Mouse (Mus musculus): ENCODE results near the gene Ptprf.

Ptprf gene

GRCm38 (mm10) chr4:118295651-118296561 lies 4.7 kb upstream of the Ptprf start:
- peak; percentile 68 for DNase-seq (ENCODE audit: low read depth, low spot score)
- Histone ChIP-seq H3K27me3 (ENCODE audit: control insufficient read depth, insufficient read depth, low read length, poor library complexity, severe bottlenecking) (no peaks in the 10 kb centered on the region; the same call in 1 of the 2 replicates), H3K36me3 (ENCODE audit: control insufficient read depth, insufficient read depth, low read length, poor library complexity, severe bottlenecking) (no peaks in the 10 kb centered on the region)

DNA sequence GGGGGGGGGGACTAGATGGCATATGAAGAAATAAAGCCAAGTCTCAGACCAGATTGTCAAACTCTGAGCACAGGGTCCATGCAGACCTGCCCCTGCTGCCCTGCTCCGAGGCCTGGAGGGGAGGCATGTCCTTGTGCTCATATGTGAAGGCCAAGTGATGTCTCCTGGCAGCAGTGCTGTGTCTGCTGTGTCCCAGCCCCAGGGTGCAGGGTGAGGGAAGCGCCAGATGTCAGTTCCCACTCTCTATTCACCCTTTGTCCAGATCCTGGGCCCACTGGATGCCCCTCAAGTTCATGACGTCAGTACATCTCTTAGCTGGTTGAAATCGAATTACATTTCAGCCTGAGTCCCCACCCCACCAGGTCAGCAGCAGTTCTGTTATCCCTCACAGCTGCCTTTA lies 3.6 kb upstream of the Ptprf start:
- Histone ChIP-seq H3K27me3 (ENCODE audit: control insufficient read depth, insufficient read depth, low read length, poor library complexity, severe bottlenecking) (no peaks in the 10 kb centered on the region; the same call in 1 of the 2 replicates), H3K36me3 (ENCODE audit: control insufficient read depth, insufficient read depth, low read length, poor library complexity, severe bottlenecking) (no peaks in the 10 kb centered on the region)
- no peak for DNase-seq (ENCODE audit: low read depth, low spot score)

GRCm38 (mm10) chr4:118292741-118293306 lies 1.6 kb upstream of the Ptprf start:
- Histone ChIP-seq H3K36me3 (ENCODE audit: control insufficient read depth, insufficient read depth, low read length, poor library complexity, severe bottlenecking) (no peaks in the 10 kb centered on the region), H3K27me3 (ENCODE audit: control insufficient read depth, insufficient read depth, low read length, poor library complexity, severe bottlenecking) (no peaks in the 10 kb centered on the region; the same call in 1 of the 2 replicates)
- DNase-seq (ENCODE audit: low read depth, low spot score) = peak; percentile 81

- DNase-seq (ENCODE audit: low read depth, low spot score) = no peak
- no peaks in the 10 kb centered on the region for H3K36me3 ChIP-seq (ENCODE audit: control insufficient read depth, insufficient read depth, low read length, poor library complexity, severe bottlenecking)
Observed at GRCm38 (mm10) chr4:118290416-118291030, 682 bp downstream of the Ptprf start.

GRCm38 (mm10) chr4:118289960-118290415 lies 1.2 kb downstream of the Ptprf start:
- Histone ChIP-seq H3K36me3 (ENCODE audit: control insufficient read depth, insufficient read depth, low read length, poor library complexity, severe bottlenecking) (no peaks in the 10 kb centered on the region), H3K27me3 (ENCODE audit: control insufficient read depth, insufficient read depth, low read length, poor library complexity, severe bottlenecking) (no peaks in the 10 kb centered on the region)
- no peak for DNase-seq (ENCODE audit: low read depth, low spot score)

More at GRCm38 (mm10) chr4:118290416-118291030, 682 bp downstream of the Ptprf start:
- H3K27me3 ChIP-seq (ENCODE audit: control insufficient read depth, insufficient read depth, low read length, poor library complexity, severe bottlenecking) = no peaks in the 10 kb centered on the region

DNA sequence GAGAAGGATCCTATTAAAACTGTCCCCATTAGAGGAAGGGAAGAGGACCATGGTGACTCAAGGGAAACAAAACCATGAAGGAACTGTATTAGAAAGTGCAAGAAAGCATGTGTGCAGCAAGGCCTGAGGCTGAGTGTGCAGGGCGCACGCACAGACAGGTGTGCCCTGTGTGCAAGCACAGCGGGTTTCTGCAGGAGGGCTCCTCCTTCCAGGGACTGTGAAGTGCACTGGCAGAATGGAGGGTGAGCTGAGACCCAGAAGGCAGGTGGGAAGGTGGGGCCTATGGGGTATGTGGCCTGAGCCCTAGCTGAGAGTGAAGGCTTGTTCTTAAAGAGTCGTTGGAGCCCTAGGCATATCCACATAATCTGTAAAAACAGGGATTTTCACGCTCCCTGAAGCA lies 1.9 kb downstream of the Ptprf start:
- no peak for DNase-seq (ENCODE audit: low read depth, low spot score)
- H3K27me3 ChIP-seq (ENCODE audit: control insufficient read depth, insufficient read depth, low read length, poor library complexity, severe bottlenecking) = no peaks in the 10 kb centered on the region
- H3K36me3 ChIP-seq (ENCODE audit: control insufficient read depth, insufficient read depth, low read length, poor library complexity, severe bottlenecking) = no peaks in the 10 kb centered on the region

GRCm38 (mm10) chr4:118288531-118288930 lies 2.7 kb downstream of the Ptprf start:
- DNase-seq (ENCODE audit: low read depth, low spot score) = no peak
- Histone ChIP-seq H3K27me3 (ENCODE audit: control insufficient read depth, insufficient read depth, low read length, poor library complexity, severe bottlenecking) (no peaks in the 10 kb centered on the region), H3K36me3 (ENCODE audit: control insufficient read depth, insufficient read depth, low read length, poor library complexity, severe bottlenecking) (no peaks in the 10 kb centered on the region)

GRCm38 (mm10) chr4:118286202-118286601 lies 5.0 kb downstream of the Ptprf start:
- Histone ChIP-seq H3K36me3 (ENCODE audit: control insufficient read depth, insufficient read depth, low read length, poor library complexity, severe bottlenecking) (no peaks in the 10 kb centered on the region), H3K27me3 (ENCODE audit: control insufficient read depth, insufficient read depth, low read length, poor library complexity, severe bottlenecking) (no peaks in the 10 kb centered on the region)
- no peak for DNase-seq (ENCODE audit: low read depth, low spot score)

DNA sequence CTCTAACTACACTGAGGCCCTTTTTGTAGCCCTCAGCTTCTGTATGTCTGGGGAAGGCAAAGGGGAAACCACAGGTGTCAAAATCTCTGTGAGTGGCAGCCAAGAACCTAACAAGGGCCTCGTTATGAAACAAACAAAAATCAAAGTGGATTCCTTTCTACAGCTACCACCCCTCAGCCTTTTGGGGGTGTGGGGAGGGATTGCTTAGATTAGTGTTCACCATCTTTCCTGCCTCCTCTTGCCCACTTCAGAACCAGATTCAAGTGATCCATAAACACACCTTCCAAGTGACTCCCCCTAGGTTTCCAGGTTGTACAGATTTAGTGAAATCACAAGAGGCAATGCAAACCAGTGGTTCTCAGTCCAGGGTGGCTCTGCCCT lies 9.0 kb downstream of the Ptprf start:
- no peak for DNase-seq (ENCODE audit: low read depth, low spot score)
- Histone ChIP-seq H3K27me3 (ENCODE audit: control insufficient read depth, insufficient read depth, low read length, poor library complexity, severe bottlenecking) (no peaks in the 10 kb centered on the region), H3K36me3 (ENCODE audit: control insufficient read depth, insufficient read depth, low read length, poor library complexity, severe bottlenecking) (no peaks in the 10 kb centered on the region)

GRCm38 (mm10) chr4:118281444-118282181 lies 9.6 kb downstream of the Ptprf start:
- Histone ChIP-seq H3K36me3 (ENCODE audit: control insufficient read depth, insufficient read depth, low read length, poor library complexity, severe bottlenecking) (no peaks in the 10 kb centered on the region), H3K27me3 (ENCODE audit: control insufficient read depth, insufficient read depth, low read length, poor library complexity, severe bottlenecking) (no peaks in the 10 kb centered on the region)
- DNase-seq (ENCODE audit: low read depth, low spot score) = no peak

GRCm38 (mm10) chr4:118280506-118280905 lies 10.7 kb downstream of the Ptprf start:
- no peak for DNase-seq (ENCODE audit: low read depth, low spot score)
- H3K27me3 ChIP-seq (ENCODE audit: control insufficient read depth, insufficient read depth, low read length, poor library complexity, severe bottlenecking) = no peaks in the 10 kb centered on the region
- H3K36me3 ChIP-seq (ENCODE audit: control insufficient read depth, insufficient read depth, low read length, poor library complexity, severe bottlenecking) = no peaks in the 10 kb centered on the region

DNA sequence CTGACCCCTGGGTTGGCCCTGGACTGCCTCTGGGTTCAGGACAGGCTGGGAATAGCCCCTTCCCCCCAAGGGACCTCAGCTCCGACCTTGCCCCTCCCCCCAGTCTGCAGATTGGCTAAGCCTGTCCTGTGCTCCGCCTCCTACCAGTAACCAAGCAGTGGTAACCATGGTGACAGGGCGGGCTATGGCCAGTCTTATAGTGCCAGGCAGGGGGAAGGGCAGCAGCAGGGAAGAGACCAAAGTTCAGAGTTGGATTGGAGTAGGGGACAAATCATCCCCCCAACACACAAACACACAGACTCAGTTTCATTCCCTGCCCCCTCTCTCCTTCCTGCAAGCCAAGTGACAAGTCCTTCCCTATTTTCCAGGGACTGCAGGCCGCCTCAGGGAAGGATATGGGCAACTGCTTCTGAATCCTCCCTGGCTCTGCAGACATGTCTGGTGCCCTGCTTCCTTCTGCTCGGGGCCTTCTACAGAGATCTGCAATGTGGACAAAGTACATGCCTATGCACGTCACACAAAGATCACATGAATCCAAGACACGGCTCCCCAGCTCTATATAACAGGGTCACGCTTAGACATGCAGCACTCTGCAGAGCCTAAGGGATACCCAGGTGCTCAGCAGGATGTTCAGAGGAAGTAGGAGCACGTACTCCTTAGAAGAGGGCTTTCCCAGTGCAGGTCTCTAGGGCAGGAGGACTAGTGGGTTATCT lies 14.5 kb downstream of the Ptprf start:
- H3K27me3 ChIP-seq (ENCODE audit: control insufficient read depth, insufficient read depth, low read length, poor library complexity, severe bottlenecking) = no peaks in the 10 kb centered on the region
- DNase-seq (ENCODE audit: low read depth, low spot score) = no peak
- no peaks in the 10 kb centered on the region for H3K36me3 ChIP-seq (ENCODE audit: control insufficient read depth, insufficient read depth, low read length, poor library complexity, severe bottlenecking)

DNA sequence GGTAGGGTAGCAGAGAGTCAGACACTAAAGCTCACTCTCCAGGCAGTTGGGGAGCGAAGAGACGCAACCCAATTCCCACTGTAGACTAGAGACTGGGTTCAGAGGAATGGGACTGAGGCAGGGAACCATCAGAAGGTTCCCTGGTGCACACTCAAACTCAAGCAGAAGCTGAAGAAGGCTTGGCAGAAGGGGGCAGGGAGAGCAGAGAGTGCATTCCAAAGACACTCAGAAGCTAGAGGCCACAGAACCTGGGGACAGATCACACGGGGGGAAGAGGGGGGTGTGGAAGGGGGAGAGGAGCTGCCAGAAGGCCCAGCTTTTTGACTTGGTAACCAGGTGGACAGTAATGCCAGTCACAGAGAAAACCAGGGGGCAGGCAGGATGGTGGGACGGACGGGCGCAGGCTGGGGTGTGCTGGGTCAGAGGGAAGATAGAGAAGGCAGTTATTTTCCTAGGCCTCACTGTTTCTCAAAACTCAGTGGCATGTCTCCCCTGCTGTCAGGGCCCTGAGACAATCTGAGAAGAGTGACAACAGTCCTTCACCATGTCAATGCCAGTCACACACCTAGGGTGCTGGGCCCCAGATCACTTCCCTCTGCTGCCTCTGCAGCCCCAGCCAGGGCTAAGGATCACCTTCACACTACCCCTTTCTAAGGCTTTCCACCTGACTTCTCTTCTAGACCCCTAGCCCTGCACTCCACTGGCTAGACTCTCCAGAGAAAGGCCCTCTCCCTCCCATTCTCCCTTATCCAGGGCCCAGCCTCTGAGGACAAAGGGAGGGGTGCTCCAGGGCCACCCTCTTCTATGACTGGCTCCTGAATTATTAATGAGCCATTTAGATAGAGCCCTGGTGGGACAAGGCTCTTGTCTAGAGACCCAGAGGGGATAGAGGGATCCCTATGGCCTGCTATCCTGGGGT lies 15.3 kb downstream of the Ptprf start:
- no peaks in the 10 kb centered on the region for H3K36me3 ChIP-seq (ENCODE audit: control insufficient read depth, insufficient read depth, low read length, poor library complexity, severe bottlenecking)

More for the DNA sequence above, 15.3 kb downstream of the Ptprf start:
- no peaks in the 10 kb centered on the region for H3K27me3 ChIP-seq (ENCODE audit: control insufficient read depth, insufficient read depth, low read length, poor library complexity, severe bottlenecking)
- DNase-seq (ENCODE audit: low read depth, low spot score) = no peak

Data from splenic B cell, adult 2 months (primary cell).